Comparison of ENCODE assay signal across 11 mouse cellular contexts in the genomic region with DNA sequence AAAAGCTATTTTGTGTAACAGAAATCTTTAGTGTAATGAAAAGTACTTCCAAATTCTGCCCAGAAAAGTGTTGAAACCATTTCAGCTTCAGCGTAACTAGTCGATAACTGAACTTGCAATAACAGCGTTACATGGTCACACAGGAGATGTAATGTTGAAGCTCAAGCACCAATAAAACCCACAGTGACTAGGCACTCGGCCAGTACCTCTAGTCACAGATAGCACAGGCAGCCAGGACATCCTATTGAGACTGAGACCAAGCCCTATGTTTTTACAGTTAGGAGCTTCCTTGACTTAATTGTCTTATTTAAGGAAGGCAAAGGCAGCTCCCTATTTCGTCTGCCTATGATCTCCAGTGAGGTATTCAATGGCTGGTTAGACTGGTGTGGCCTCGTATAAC.
A peak's percentile ranks its signal among the peaks of the same experiment; 100 is the strongest.
DNase-seq lines count a peak whose midpoint lies in the region; ATAC-seq and TF ChIP-seq lines count a peak whose summit lies in the region.
"Had no signal": no experiment of that assay in that cellular context is flagged by ENCODE, and none has a peak within 500 bp of the region (broad histone marks: within the 10 kb centered on the region; RNA-seq: fewer than 3 reads in every experiment).

No protein-coding gene starts in this region.

- WGBS in midbrain, embryonic 11.5 days, result 91% methylated on average over 6 of the region's 6 CpGs
- WGBS in midbrain, postnatal 0 days, result 81% methylated on average over 6 of the region's 6 CpGs
- 28% methylated on average over 6 of the region's 6 CpGs for WGBS in heart, embryonic 15.5 days
- WGBS in hindbrain, embryonic 14.5 days, result 86% methylated on average over 6 of the region's 6 CpGs

- H3K4me2 ChIP-seq in midbrain, embryonic 11.5 days, result no peak overlapping the region
- H3K4me2 ChIP-seq in midbrain, postnatal 0 days (ENCODE audit: low read depth, low read length, poor library complexity, severe bottlenecking), result no peak overlapping the region
- H3K4me2 ChIP-seq in heart, embryonic 15.5 days, result no peak overlapping the region
- H3K4me2 ChIP-seq in hindbrain, embryonic 14.5 days (replicated peaks), result no peak overlapping the region
- H3K4me2 ChIP-seq: midbrain, embryonic 15.5 days had no signal

- TF ChIP-seq CTCF in midbrain, postnatal 0 days (IDR thresholded peaks at IDR 0.05), result no peak

- no peak overlapping the region for H3K9ac ChIP-seq in midbrain, embryonic 11.5 days (ENCODE audit: low read length)
- no peak overlapping the region for H3K9ac ChIP-seq in midbrain, postnatal 0 days (replicated peaks; ENCODE audit: low read length, poor library complexity, severe bottlenecking)
- H3K9ac ChIP-seq in heart, embryonic 15.5 days, result no peak overlapping the region
- H3K9ac ChIP-seq in hindbrain, embryonic 14.5 days, result no peak overlapping the region
- H3K9ac ChIP-seq: midbrain, embryonic 15.5 days had no signal

- H3K36me3 ChIP-seq in midbrain, embryonic 11.5 days (ENCODE audit: control insufficient read depth, insufficient read depth, low read length), result 0 out of 2 replicates have a peak, but pooled peaks cover 2% of the 10 kb centered on the region
- no peaks in the 10 kb centered on the region for H3K36me3 ChIP-seq in midbrain, postnatal 0 days (ENCODE audit: insufficient read depth, low read length)
- H3K36me3 ChIP-seq in heart, embryonic 15.5 days, result peaks cover 32% of the 10 kb centered on the region
- H3K36me3 ChIP-seq in hindbrain, embryonic 14.5 days (replicated peaks; ENCODE audit: control insufficient read depth, insufficient read depth), result peaks cover 25% of the 10 kb centered on the region
- H3K36me3 ChIP-seq: midbrain, embryonic 15.5 days had no signal

- H3K27me3 ChIP-seq in midbrain, embryonic 11.5 days (ENCODE audit: control insufficient read depth, insufficient read depth, low read length), result no peaks in the 10 kb centered on the region
- H3K27me3 ChIP-seq in midbrain, postnatal 0 days (ENCODE audit: insufficient read depth, low read length), result no peaks in the 10 kb centered on the region
- no peaks in the 10 kb centered on the region for H3K27me3 ChIP-seq in heart, embryonic 15.5 days
- H3K27me3 ChIP-seq in hindbrain, embryonic 14.5 days (ENCODE audit: control insufficient read depth, insufficient read depth, low read length), result no peaks in the 10 kb centered on the region
- H3K27me3 ChIP-seq: midbrain, embryonic 15.5 days had no signal

- no peak overlapping the region for H3K27ac ChIP-seq in midbrain, embryonic 11.5 days (ENCODE audit: low read depth, low read length)
- H3K27ac ChIP-seq in midbrain, postnatal 0 days (ENCODE audit: low read depth, low read length), result no peak overlapping the region
- peak overlapping the region; percentile 86 for H3K27ac ChIP-seq in heart, embryonic 15.5 days
- no peak overlapping the region for H3K27ac ChIP-seq in hindbrain, embryonic 14.5 days
- H3K27ac ChIP-seq: midbrain, embryonic 15.5 days had no signal

- H3K9me3 ChIP-seq in midbrain, embryonic 11.5 days (ENCODE audit: control insufficient read depth, low read length), result no peaks in the 10 kb centered on the region
- no peaks in the 10 kb centered on the region for H3K9me3 ChIP-seq in midbrain, postnatal 0 days (ENCODE audit: low read length)
- H3K9me3 ChIP-seq in heart, embryonic 15.5 days (replicated peaks), result no peaks in the 10 kb centered on the region
- H3K9me3 ChIP-seq in hindbrain, embryonic 14.5 days (ENCODE audit: control insufficient read depth, low read length), result no peaks in the 10 kb centered on the region
- H3K9me3 ChIP-seq: midbrain, embryonic 15.5 days had no signal

- no peak for ATAC-seq in midbrain, embryonic 11.5 days (ENCODE audit: low FRiP score)
- ATAC-seq in midbrain, postnatal 0 days (ENCODE audit: low FRiP score), result no peak
- peak; percentile 83 for ATAC-seq in heart, embryonic 15.5 days (replicated peaks; ENCODE audit: insufficient number of reproducible peaks, insufficient read depth, low FRiP score, low read depth)
- ATAC-seq in hindbrain, embryonic 14.5 days (ENCODE audit: low FRiP score), result no peak
- ATAC-seq: midbrain, embryonic 15.5 days had no signal

- H3K4me3 ChIP-seq in midbrain, embryonic 11.5 days (ENCODE audit: low read depth, low read length), result no peak overlapping the region
- H3K4me3 ChIP-seq in midbrain, postnatal 0 days (ENCODE audit: low read depth, low read length), result no peak overlapping the region
- H3K4me3 ChIP-seq in heart, embryonic 15.5 days, result no peak overlapping the region
- H3K4me3 ChIP-seq in hindbrain, embryonic 14.5 days (replicated peaks; ENCODE audit: low read length), result no peak overlapping the region
- H3K4me3 ChIP-seq: midbrain, embryonic 15.5 days had no signal

- DNase-seq in cerebellum, adult 9-10 months, result peak; percentile 45
- DNase-seq in cerebellum, postnatal 4 days (ENCODE audit: low spot score in 2 of 2), result no peak
- peak; percentile 21 for DNase-seq in midbrain, embryonic 11.5 days (ENCODE audit: low spot score, missing footprints)
- DNase-seq in midbrain, postnatal 0 days (ENCODE audit: low spot score), result no peak
- DNase-seq in urinary bladder, postnatal 10 days (ENCODE audit: low spot score), result no peak
- DNase-seq in retina, embryonic 14.5 days (ENCODE audit: low spot score), result no peak
- no peak for DNase-seq in hindbrain, embryonic 14.5 days (ENCODE audit: low spot score)
- DNase-seq: adrenal gland, postnatal 25 days; gastrocnemius, postnatal 36 days had no signal

- H3K4me1 ChIP-seq in midbrain, embryonic 11.5 days (ENCODE audit: control insufficient read depth, insufficient read depth, low read length), result no peaks in the 10 kb centered on the region
- no peaks in the 10 kb centered on the region for H3K4me1 ChIP-seq in midbrain, postnatal 0 days (ENCODE audit: insufficient read depth, low read length)
- peaks cover 28% of the 10 kb centered on the region for H3K4me1 ChIP-seq in heart, embryonic 15.5 days (replicated peaks)
- no peaks in the 10 kb centered on the region for H3K4me1 ChIP-seq in hindbrain, embryonic 14.5 days (replicated peaks; ENCODE audit: control insufficient read depth, insufficient read depth, low read length)
- H3K4me1 ChIP-seq: midbrain, embryonic 15.5 days had no signal

Comparison
In these comparisons a context has a peak if more than half of its experiments do, and no peak if none do; other contexts are left out.
1. DNase-seq: peak in cerebellum, adult 9-10 months (single experiment) and midbrain, embryonic 11.5 days (single experiment); none in cerebellum, postnatal 4 days (0 of 2), midbrain, postnatal 0 days (single experiment), urinary bladder, postnatal 10 days (single experiment), retina, embryonic 14.5 days (single experiment) and hindbrain, embryonic 14.5 days (single experiment).